Mouse (Mus musculus): ENCODE results near the gene Cspg4. TPM values are rescaled to one million over a fixed set of nuclear protein-coding genes. Genes with fewer than 3 reads are reported as not detected.
A peak's percentile ranks its signal among the peaks of the same experiment; 100 is the strongest.

The Cspg4 gene
- polyA plus RNA-seq, 1 experiment from 2014 or later = 9.1 TPM

- Histone ChIP-seq H3K36me3 (ENCODE audit: insufficient read depth, low read length) (no peaks in the 10 kb centered on the region), H3K4me3 (ENCODE audit: low read depth, low read length) (no peak overlapping the region), H3K4me2 (replicated peaks; ENCODE audit: low read depth, low read length) (no peak overlapping the region), H3K9ac (replicated peaks; ENCODE audit: low read depth) (no peak overlapping the region), H3K27ac (ENCODE audit: low read length) (no peak overlapping the region), H3K27me3 (replicated peaks; ENCODE audit: insufficient read depth, low read length) (no peaks in the 10 kb centered on the region), H3K4me1 (ENCODE audit: insufficient read depth, low read depth, low read length) (0 out of 2 replicates have a peak, but pooled peaks cover 3% of the 10 kb centered on the region), H3K9me3 (ENCODE audit: low read length) (no peaks in the 10 kb centered on the region)
- peak; percentile 68 for DNase-seq (ENCODE audit: low spot score)
- WGBS = 43% methylated on average over 7 of the region's 9 CpGs
- peak; percentile 48 for ATAC-seq
- no peak; the same call in 1 of the 2 replicates for TF ChIP-seq CTCF (IDR thresholded peaks at IDR 0.05)
- no peak for TF ChIP-seq EP300 (IDR thresholded peaks at IDR 0.05)
Observed at GRCm38 (mm10) chr9:56876784-56877183, 12.0 kb downstream of the Cspg4 start.

GRCm38 (mm10) chr9:56877284-56877683 lies 12.5 kb downstream of the Cspg4 start:
- no peak for DNase-seq (ENCODE audit: low spot score)

GRCm38 (mm10) chr9:56880790-56881189 lies 16.0 kb downstream of the Cspg4 start:
- TF ChIP-seq CTCF (IDR thresholded peaks at IDR 0.05) (no peak), EP300 (IDR thresholded peaks at IDR 0.05) (no peak)
- H3K4me2 ChIP-seq (replicated peaks; ENCODE audit: low read depth, low read length) = no peak overlapping the region

More at GRCm38 (mm10) chr9:56877284-56877683, 12.5 kb downstream of the Cspg4 start:
- TF ChIP-seq EP300 (IDR thresholded peaks at IDR 0.05) = no peak
- no peak for TF ChIP-seq CTCF (IDR thresholded peaks at IDR 0.05)
- Histone ChIP-seq H3K4me1 (ENCODE audit: insufficient read depth, low read depth, low read length) (0 out of 2 replicates have a peak, but pooled peaks cover 3% of the 10 kb centered on the region), H3K36me3 (ENCODE audit: insufficient read depth, low read length) (no peaks in the 10 kb centered on the region), H3K4me2 (replicated peaks; ENCODE audit: low read depth, low read length) (no peak overlapping the region), H3K27me3 (replicated peaks; ENCODE audit: insufficient read depth, low read length) (no peaks in the 10 kb centered on the region), H3K27ac (ENCODE audit: low read length) (no peak overlapping the region), H3K9me3 (ENCODE audit: low read length) (no peaks in the 10 kb centered on the region), H3K9ac (replicated peaks; ENCODE audit: low read depth) (no peak overlapping the region), H3K4me3 (ENCODE audit: low read depth, low read length) (no peak overlapping the region)
- no peak for ATAC-seq
- WGBS = 75% methylated on average over 5 of the region's 5 CpGs

GRCm38 (mm10) chr9:56881539-56882082 lies 16.8 kb downstream of the Cspg4 start:
- WGBS = 49% methylated on average over 3 of the region's 3 CpGs
- Histone ChIP-seq H3K27ac (ENCODE audit: low read length) (no peak overlapping the region), H3K4me1 (ENCODE audit: insufficient read depth, low read depth, low read length) (0 out of 2 replicates have a peak, but pooled peaks cover 3% of the 10 kb centered on the region), H3K36me3 (ENCODE audit: insufficient read depth, low read length) (no peaks in the 10 kb centered on the region), H3K4me3 (ENCODE audit: low read depth, low read length) (no peak overlapping the region), H3K9me3 (ENCODE audit: low read length) (no peaks in the 10 kb centered on the region), H3K9ac (replicated peaks; ENCODE audit: low read depth) (no peak overlapping the region), H3K27me3 (replicated peaks; ENCODE audit: insufficient read depth, low read length) (no peaks in the 10 kb centered on the region), H3K4me2 (replicated peaks; ENCODE audit: low read depth, low read length) (no peak overlapping the region)
- TF ChIP-seq EP300 (IDR thresholded peaks at IDR 0.05) (no peak), CTCF (IDR thresholded peaks at IDR 0.05) (no peak)
- DNase-seq (ENCODE audit: low spot score) (no peak), ATAC-seq (0 out of 2 replicates have a peak, but pooled peaks have one; percentile 18)

More at GRCm38 (mm10) chr9:56880790-56881189, 16.0 kb downstream of the Cspg4 start:
- H3K9ac ChIP-seq (replicated peaks; ENCODE audit: low read depth) = no peak overlapping the region
- H3K4me3 ChIP-seq (ENCODE audit: low read depth, low read length) = no peak overlapping the region
- ATAC-seq = no peak
- WGBS = 30% methylated on average over 9 of the region's 9 CpGs
- H3K27ac ChIP-seq (ENCODE audit: low read length) = no peak overlapping the region
- H3K4me1 ChIP-seq (ENCODE audit: insufficient read depth, low read depth, low read length) = 0 out of 2 replicates have a peak, but pooled peaks cover 3% of the 10 kb centered on the region
- H3K9me3 ChIP-seq (ENCODE audit: low read length) = no peaks in the 10 kb centered on the region
- no peak for DNase-seq (ENCODE audit: low spot score)
- no peaks in the 10 kb centered on the region for H3K27me3 ChIP-seq (replicated peaks; ENCODE audit: insufficient read depth, low read length)
- no peaks in the 10 kb centered on the region for H3K36me3 ChIP-seq (ENCODE audit: insufficient read depth, low read length)

GRCm38 (mm10) chr9:56882283-56882682 lies 17.4 kb downstream of the Cspg4 start:
- Histone ChIP-seq H3K9me3 (ENCODE audit: low read length) (no peaks in the 10 kb centered on the region), H3K9ac (replicated peaks; ENCODE audit: low read depth) (no peak overlapping the region), H3K4me2 (replicated peaks; ENCODE audit: low read depth, low read length) (no peak overlapping the region), H3K36me3 (ENCODE audit: insufficient read depth, low read length) (no peaks in the 10 kb centered on the region), H3K4me1 (ENCODE audit: insufficient read depth, low read depth, low read length) (0 out of 2 replicates have a peak, but pooled peaks cover 3% of the 10 kb centered on the region), H3K27ac (ENCODE audit: low read length) (no peak overlapping the region; the same call in 1 of the 2 replicates), H3K4me3 (ENCODE audit: low read depth, low read length) (no peak overlapping the region), H3K27me3 (replicated peaks; ENCODE audit: insufficient read depth, low read length) (no peaks in the 10 kb centered on the region)
- WGBS = 49% methylated on average over 4 of the region's 4 CpGs
- ATAC-seq = no peak
- no peak for DNase-seq (ENCODE audit: low spot score)
- TF ChIP-seq CTCF (IDR thresholded peaks at IDR 0.05) (no peak), EP300 (IDR thresholded peaks at IDR 0.05) (no peak)

GRCm38 (mm10) chr9:56882818-56883217 lies 18.0 kb downstream of the Cspg4 start:
- no peak overlapping the region; the same call in 1 of the 2 replicates for H3K27ac ChIP-seq (ENCODE audit: low read length)

More at GRCm38 (mm10) chr9:56882818-56883217, 18.0 kb downstream of the Cspg4 start:
- ATAC-seq (peak; percentile 23; the same call in 1 of the 2 replicates), DNase-seq (ENCODE audit: low spot score) (no peak)
- Histone ChIP-seq H3K4me3 (ENCODE audit: low read depth, low read length) (no peak overlapping the region), H3K9me3 (ENCODE audit: low read length) (no peaks in the 10 kb centered on the region), H3K36me3 (ENCODE audit: insufficient read depth, low read length) (no peaks in the 10 kb centered on the region), H3K9ac (replicated peaks; ENCODE audit: low read depth) (no peak overlapping the region), H3K4me1 (ENCODE audit: insufficient read depth, low read depth, low read length) (0 out of 2 replicates have a peak, but pooled peaks cover 3% of the 10 kb centered on the region), H3K27me3 (replicated peaks; ENCODE audit: insufficient read depth, low read length) (no peaks in the 10 kb centered on the region), H3K4me2 (replicated peaks; ENCODE audit: low read depth, low read length) (no peak overlapping the region)
- WGBS = 33% methylated on average over 12 of the region's 12 CpGs
- TF ChIP-seq EP300 (IDR thresholded peaks at IDR 0.05) (no peak), CTCF (IDR thresholded peaks at IDR 0.05) (no peak)

All from lung, postnatal 0 days (tissue).